Mouse (Mus musculus) heart, embryonic 10.5 days (tissue): ENCODE data around the gene Exosc7. TPM values are rescaled to one million over a fixed set of nuclear protein-coding genes. Genes with fewer than 3 reads are reported as not detected.

ENCODE experiments used
- DNase-seq: peaks from one replicate; pipeline ENCODE4 v3.0.0-alpha.2; 2017; ENCODE audit warnings: low spot score
- H3K27ac ChIP-seq: fragments of 300-500 bp; sonication (generic); 2 replicates; pipeline ENCODE4 v1.5.1; 2016; ENCODE audit warnings: mild to moderate bottlenecking
- H3K27me3 ChIP-seq: fragments of 300-500 bp; sonication (generic); 2 replicates; pipeline ENCODE4 v1.6.1; 2016; ENCODE audit warnings: mild to moderate bottlenecking; ENCODE audit not compliant: poor library complexity, insufficient read depth, severe bottlenecking
- H3K36me3 ChIP-seq: fragments of 300-500 bp; sonication (generic); 2 replicates; pipeline ENCODE4 v1.6.1; 2016; ENCODE audit warnings: mild to moderate bottlenecking, moderate library complexity
- H3K4me1 ChIP-seq: fragments of 300-500 bp; sonication (generic); 2 replicates; pipeline ENCODE4 v1.6.1; 2016; ENCODE audit warnings: mild to moderate bottlenecking
- H3K4me3 ChIP-seq: fragments of 300-500 bp; sonication (generic); 2 replicates; pipeline ENCODE4 v1.5.1; 2016; ENCODE audit warnings: mild to moderate bottlenecking, moderate library complexity
- H3K9me3 ChIP-seq: fragments of 300-500 bp; sonication (generic); 2 replicates; pipeline ENCODE4 v1.6.1; 2016; ENCODE audit warnings: mild to moderate bottlenecking, moderate library complexity
- WGBS: fragments of 180-500 bp; shearing (Covaris S2); methylation state at CpG from one replicate; pipeline ENCODE4 v1.1.7; 2016; 5-methylcytosine and 5-hydroxymethylcytosine counted together
- polyA plus RNA-seq: library from polyadenylated mRNA; unstranded; fragments of >200 nt; fragmentation: Nextera tagmentation; extraction: Ambion mirVana; gene quantifications from 2 replicates; pipeline ENCODE4 v1.2.1, GENCODE M21; 2016

Gene Exosc7
- polyA plus RNA-seq, 1 experiment from 2014 or later, result 138 TPM

DNA sequence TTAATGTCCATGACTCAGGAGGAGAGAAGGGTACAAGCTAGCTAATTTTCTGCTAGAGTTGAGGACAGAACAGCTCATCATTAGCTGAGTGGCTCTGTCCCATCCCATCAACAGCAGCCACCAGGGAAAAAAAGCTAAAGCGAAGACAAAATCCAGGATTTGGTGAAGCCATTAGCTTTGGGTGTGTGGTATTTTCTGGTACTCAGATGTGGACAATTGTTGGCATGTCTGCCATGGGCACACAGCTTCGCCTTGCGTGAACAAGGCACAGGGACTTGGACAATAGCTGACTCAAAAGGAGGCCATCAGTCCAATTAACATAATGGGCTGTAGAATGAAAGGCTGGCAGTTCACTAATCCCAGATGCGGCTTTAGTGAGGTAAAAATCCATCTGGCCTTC is 61.3 kb downstream of the Exosc7 start:
- no peaks in the 10 kb centered on the region for H3K27me3 ChIP-seq
- no peaks in the 10 kb centered on the region for H3K4me1 ChIP-seq
- no peak overlapping the region for H3K27ac ChIP-seq
- DNase-seq, result no peak
- H3K36me3 ChIP-seq, result no peaks in the 10 kb centered on the region
- H3K9me3 ChIP-seq, result no peaks in the 10 kb centered on the region
- WGBS, result 80% methylated on average over 4 of the region's 4 CpGs
- H3K4me3 ChIP-seq, result no peak overlapping the region

DNA sequence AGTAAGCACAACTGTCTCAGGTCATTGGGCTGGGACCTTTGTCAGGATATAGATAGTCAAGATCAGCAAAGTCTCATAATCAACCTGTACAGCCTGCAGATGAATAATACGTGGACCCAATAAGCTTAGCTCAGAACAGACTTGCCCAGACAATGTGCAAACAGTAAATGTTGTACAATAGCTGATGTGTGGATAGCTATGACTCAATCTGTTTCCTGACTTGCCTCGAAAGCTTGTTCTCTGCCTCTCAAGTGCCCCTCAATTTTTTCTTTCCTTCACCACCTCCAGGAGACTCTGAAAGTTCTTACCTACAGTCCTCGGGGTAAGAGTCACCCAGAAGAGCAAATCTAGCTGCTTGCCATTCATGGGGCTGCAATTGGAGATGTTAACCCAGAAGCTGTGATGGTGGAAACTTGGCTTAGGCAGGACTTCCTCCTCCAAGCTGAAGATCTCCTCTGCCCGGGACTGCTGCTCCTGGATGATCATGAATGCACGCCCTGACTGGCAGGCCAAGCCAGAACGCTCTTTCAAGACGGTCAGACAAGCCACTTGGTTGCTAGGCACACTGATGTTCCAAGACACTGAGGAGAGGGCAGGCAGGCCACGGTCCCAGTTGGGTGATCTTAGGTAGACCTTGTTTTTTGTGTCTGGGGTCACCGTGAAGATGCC is 64.5 kb downstream of the Exosc7 start:
- no peak for DNase-seq
- Histone ChIP-seq H3K4me1 (no peaks in the 10 kb centered on the region), H3K36me3 (no peaks in the 10 kb centered on the region), H3K4me3 (no peak overlapping the region), H3K27ac (no peak overlapping the region), H3K27me3 (no peaks in the 10 kb centered on the region), H3K9me3 (no peaks in the 10 kb centered on the region)
- 85% methylated on average over 9 of the region's 9 CpGs for WGBS

DNA sequence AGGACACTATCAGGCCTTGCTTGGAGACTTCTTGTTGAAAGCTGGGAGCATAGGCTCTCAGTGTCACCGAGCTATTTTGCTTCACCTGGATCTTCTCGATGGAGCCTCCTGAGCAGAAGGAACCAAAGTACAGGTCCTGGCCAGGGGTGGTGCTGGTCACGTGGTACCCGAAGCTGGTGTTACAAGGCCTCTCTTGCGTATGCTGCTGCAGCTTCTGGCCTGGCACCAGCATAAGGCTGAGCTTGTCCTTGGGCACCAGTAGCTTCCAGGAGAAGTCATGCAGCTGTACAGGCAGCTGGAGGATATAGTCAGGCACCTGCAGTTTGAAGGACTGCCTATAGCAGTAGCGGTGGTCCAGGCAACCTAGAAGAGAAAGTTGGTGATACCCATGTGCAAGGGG is 67.0 kb downstream of the Exosc7 start:
- Histone ChIP-seq H3K36me3 (no peaks in the 10 kb centered on the region), H3K4me1 (no peaks in the 10 kb centered on the region), H3K27me3 (no peaks in the 10 kb centered on the region), H3K9me3 (no peaks in the 10 kb centered on the region), H3K4me3 (no peak overlapping the region), H3K27ac (no peak overlapping the region)
- DNase-seq, result no peak
- WGBS, result 85% methylated on average over 6 of the region's 6 CpGs

DNA sequence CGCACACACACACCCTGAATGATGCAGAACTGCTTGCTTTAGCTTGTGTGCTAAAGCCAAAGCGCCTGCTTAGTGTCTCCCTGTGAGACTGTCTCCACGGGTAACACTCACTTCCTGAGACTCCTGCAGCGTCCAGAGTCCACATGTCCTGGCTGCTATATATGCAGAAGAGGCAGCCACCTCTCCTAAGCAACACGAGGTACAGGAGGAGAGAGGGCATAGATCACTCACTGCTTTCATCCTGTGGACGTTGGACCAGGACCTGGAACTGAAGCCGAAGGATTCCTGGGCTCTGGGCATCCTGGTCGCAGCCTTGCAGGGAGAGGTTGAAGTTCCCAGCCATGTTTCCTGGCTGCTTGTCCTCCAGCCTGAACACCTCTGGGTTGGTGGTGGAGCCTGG is 70.2 kb downstream of the Exosc7 start:
- DNase-seq, result no peak
- H3K9me3 ChIP-seq, result no peaks in the 10 kb centered on the region
- no peak overlapping the region for H3K27ac ChIP-seq
- WGBS, result 79% methylated on average over 8 of the region's 8 CpGs
- H3K27me3 ChIP-seq, result no peaks in the 10 kb centered on the region
- H3K36me3 ChIP-seq, result no peaks in the 10 kb centered on the region
- H3K4me1 ChIP-seq, result no peaks in the 10 kb centered on the region
- H3K4me3 ChIP-seq, result no peak overlapping the region

DNA sequence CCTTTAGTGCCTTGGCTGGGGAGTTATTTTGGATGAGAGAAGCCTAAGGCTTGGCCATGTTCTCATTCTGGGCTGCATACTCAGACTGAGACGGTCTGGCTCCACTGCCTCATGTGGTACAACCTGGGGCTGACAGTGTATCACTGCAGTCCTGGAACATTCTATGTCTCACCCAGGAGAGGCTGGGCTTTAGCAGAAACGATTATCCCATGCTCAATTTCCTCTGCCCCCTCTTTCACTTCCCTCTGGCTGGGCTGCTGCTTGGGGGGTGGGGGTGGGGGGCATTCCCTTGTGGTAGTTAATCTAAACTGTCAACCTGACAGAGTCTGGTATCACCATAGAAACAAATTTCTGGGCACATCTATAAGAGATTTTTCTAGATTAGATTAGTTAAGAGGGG is 72.5 kb downstream of the Exosc7 start:
- Histone ChIP-seq H3K27ac (no peak overlapping the region), H3K9me3 (no peaks in the 10 kb centered on the region), H3K4me3 (no peak overlapping the region), H3K36me3 (no peaks in the 10 kb centered on the region), H3K4me1 (no peaks in the 10 kb centered on the region), H3K27me3 (no peaks in the 10 kb centered on the region)
- no peak for DNase-seq
- WGBS, result 48% methylated on average over 2 of the region's 2 CpGs

Other genes starting within 250 kb of the Exosc7 start
- gene Zfp445, start 247.2 kb upstream of the Exosc7 start, polyA plus RNA-seq, result 47.4 and 50.7 TPM in 2 replicates
- gene Zkscan7, start 227.5 kb upstream of the Exosc7 start, polyA plus RNA-seq, result 2.4 and 3.0 TPM in 2 replicates
- 14.5 and 20.4 TPM in 2 replicates for gene Zfp105, start 190.1 kb upstream of the Exosc7 start, polyA plus RNA-seq
- 15.5 and 16.6 TPM in 2 replicates for gene 1110059G10Rik, start 162.2 kb upstream of the Exosc7 start, polyA plus RNA-seq
- gene Kif15, start 162.2 kb upstream of the Exosc7 start, polyA plus RNA-seq, result 37.3 and 46.9 TPM in 2 replicates
- 15.7 and 16.1 TPM in 2 replicates for gene Tmem42, start 91.9 kb upstream of the Exosc7 start, polyA plus RNA-seq
- 0.27 and 0.73 TPM in 2 replicates for gene Tgm4, start 78.5 kb upstream of the Exosc7 start, polyA plus RNA-seq
- 63.7 and 63.9 TPM in 2 replicates for gene Zdhhc3, start within 50 bp of the Exosc7 start, polyA plus RNA-seq
- not detected in 2 replicates for gene Clec3b, start 37.7 kb downstream of the Exosc7 start, polyA plus RNA-seq
- 0.74 and 3.0 TPM in 2 replicates for gene Cdcp1, start 102.8 kb downstream of the Exosc7 start, polyA plus RNA-seq
- 2.2 and 7.1 TPM in 2 replicates for gene Tmem158, start 147.5 kb downstream of the Exosc7 start, polyA plus RNA-seq